7 mouse cellular contexts compared by ENCODE assay signal in the genomic region with DNA sequence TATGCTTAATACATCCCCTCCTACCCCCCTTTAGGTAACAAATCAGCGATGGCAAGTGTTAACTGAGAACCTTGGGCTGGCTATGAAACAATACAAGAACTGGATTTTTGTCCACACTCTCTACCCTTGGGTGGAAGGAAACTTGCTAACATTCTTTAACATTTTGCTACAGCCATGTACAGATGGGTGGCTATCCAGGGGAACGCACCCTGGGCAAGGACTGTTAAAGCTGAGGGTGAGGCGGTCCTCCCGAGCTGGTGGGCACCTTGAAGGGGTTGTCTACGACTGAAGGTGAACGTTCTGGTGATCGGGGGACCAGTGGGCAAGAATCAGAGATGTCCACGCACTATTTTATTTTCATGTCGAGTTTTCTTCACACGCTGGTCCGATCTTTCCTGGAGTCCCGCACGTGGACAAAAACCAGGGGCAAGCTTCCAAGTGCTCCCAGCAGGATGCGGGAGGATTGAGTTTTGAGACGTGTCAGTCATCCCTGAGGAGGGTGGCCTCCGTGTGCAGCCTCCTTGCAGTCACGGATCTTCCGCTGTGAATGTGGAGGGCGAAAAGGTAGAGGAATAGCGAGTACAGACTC. TPM values are rescaled to one million over a fixed set of nuclear protein-coding genes. Genes with fewer than 3 reads are reported as not detected.
DNase-seq lines count a peak whose midpoint lies in the region; ATAC-seq and TF ChIP-seq lines count a peak whose summit lies in the region.

No protein-coding gene starts in this region.

- no peaks in the 10 kb centered on the region for H3K36me3 ChIP-seq in lung, embryonic 14.5 days (ENCODE audit: insufficient read depth)
- H3K36me3 ChIP-seq in embryonic facial prominence, embryonic 15.5 days: no peaks in the 10 kb centered on the region
- no peaks in the 10 kb centered on the region for H3K36me3 ChIP-seq in intestine, postnatal 0 days (ENCODE audit: control insufficient read depth, insufficient read depth)

- peak overlapping the region; percentile 80 for H3K4me3 ChIP-seq in lung, embryonic 14.5 days (ENCODE audit: low read depth, low read length)
- peak overlapping the region; percentile 66 for H3K4me3 ChIP-seq in embryonic facial prominence, embryonic 15.5 days (replicated peaks)
- H3K4me3 ChIP-seq in intestine, postnatal 0 days (ENCODE audit: low read depth, low read length): peak overlapping the region; percentile 82
- peak overlapping the region; percentile 85 for H3K4me3 ChIP-seq in olfactory bulb, adult 2 months (ENCODE audit: insufficient read depth, low read depth, low read length)

- TF ChIP-seq CTCF in lung, embryonic 14.5 days (IDR thresholded peaks at IDR 0.05; ENCODE audit: low read depth): no peak
- TF ChIP-seq CTCF in intestine, postnatal 0 days (IDR thresholded peaks at IDR 0.05; ENCODE audit: low read depth): no peak
- no peak for TF ChIP-seq CTCF in olfactory bulb, adult 2 months (IDR thresholded peaks at IDR 0.05; ENCODE audit: insufficient read depth, low read depth, low read length)

- H3K4me2 ChIP-seq in lung, embryonic 14.5 days: peak overlapping the region; percentile 78
- peak overlapping the region; percentile 61 for H3K4me2 ChIP-seq in embryonic facial prominence, embryonic 15.5 days (replicated peaks)
- H3K4me2 ChIP-seq in intestine, postnatal 0 days (replicated peaks; ENCODE audit: low read depth): peak overlapping the region; percentile 73

- no peaks in the 10 kb centered on the region for H3K27me3 ChIP-seq in lung, embryonic 14.5 days (ENCODE audit: insufficient read depth, low read length)
- no peaks in the 10 kb centered on the region for H3K27me3 ChIP-seq in embryonic facial prominence, embryonic 15.5 days
- H3K27me3 ChIP-seq in intestine, postnatal 0 days (replicated peaks; ENCODE audit: control insufficient read depth, insufficient read depth, low read length): no peaks in the 10 kb centered on the region

- TF ChIP-seq POLR2A in olfactory bulb, adult 2 months (IDR thresholded peaks at IDR 0.05; ENCODE audit: insufficient read depth, low read depth, low read length): no peak

- H3K9me3 ChIP-seq in lung, embryonic 14.5 days (ENCODE audit: low read depth, low read length): no peaks in the 10 kb centered on the region
- no peaks in the 10 kb centered on the region for H3K9me3 ChIP-seq in embryonic facial prominence, embryonic 15.5 days (replicated peaks)
- no peaks in the 10 kb centered on the region for H3K9me3 ChIP-seq in intestine, postnatal 0 days (ENCODE audit: control insufficient read depth)

- H3K9ac ChIP-seq in lung, embryonic 14.5 days: peak overlapping the region; percentile 75
- H3K9ac ChIP-seq in embryonic facial prominence, embryonic 15.5 days: peak overlapping the region; percentile 50
- H3K9ac ChIP-seq in intestine, postnatal 0 days (ENCODE audit: low read depth, low read length): peak overlapping the region; percentile 78

- DNase-seq in lung, embryonic 14.5 days: peak; percentile 61
- no peak for DNase-seq in lung, postnatal 36 days
- DNase-seq in cerebellum, postnatal 4 days (ENCODE audit: low spot score in 2 of 2): no peak
- no peak for DNase-seq in left cerebral cortex, adult 8-10 months (ENCODE audit: low spot score in 2 of 2)

- no peak for ATAC-seq in lung, embryonic 14.5 days (ENCODE audit: insufficient read depth)
- ATAC-seq in embryonic facial prominence, embryonic 15.5 days (ENCODE audit: insufficient number of reproducible peaks, low FRiP score, low TSS enrichment, low read depth): no peak
- ATAC-seq in intestine, postnatal 0 days: no peak

- H3K27ac ChIP-seq in lung, embryonic 14.5 days (ENCODE audit: low read depth): peak overlapping the region; percentile 99
- peak overlapping the region; percentile 95 for H3K27ac ChIP-seq in embryonic facial prominence, embryonic 15.5 days (replicated peaks)
- H3K27ac ChIP-seq in intestine, postnatal 0 days (ENCODE audit: low read depth, low read length): peak overlapping the region; percentile 88
- peak overlapping the region; percentile 90 for H3K27ac ChIP-seq in olfactory bulb, adult 2 months (ENCODE audit: insufficient read depth, low read depth, low read length)

- H3K4me1 ChIP-seq in lung, embryonic 14.5 days (ENCODE audit: insufficient read depth): no peaks in the 10 kb centered on the region
- peaks cover 22% of the 10 kb centered on the region for H3K4me1 ChIP-seq in embryonic facial prominence, embryonic 15.5 days
- H3K4me1 ChIP-seq in intestine, postnatal 0 days (replicated peaks; ENCODE audit: control insufficient read depth, insufficient read depth, low read length): no peaks in the 10 kb centered on the region
- H3K4me1 ChIP-seq in olfactory bulb, adult 2 months (ENCODE audit: control insufficient read depth, insufficient read depth, low read length): peaks cover 8% of the 10 kb centered on the region

- under 1% methylated on average over 20 of the region's 20 CpGs for WGBS in lung, embryonic 14.5 days
- under 1% methylated on average over 20 of the region's 20 CpGs for WGBS in embryonic facial prominence, embryonic 15.5 days
- WGBS in intestine, postnatal 0 days: under 1% methylated on average over 20 of the region's 20 CpGs
- WGBS in olfactory bulb, adult 2 months: 1% methylated on average over 20 of the region's 20 CpGs

RNA-seq across cellular contexts. Expression of a gene that starts 16.3 kb away (rescaled TPM):
- not detected in 2 replicates for polyA plus RNA-seq in lung, embryonic 14.5 days (2014; fragmentation: Nextera tagmentation; extraction: Ambion mirVana)
- polyA plus RNA-seq in embryonic facial prominence, embryonic 15.5 days (2015; fragmentation: Nextera tagmentation; extraction: Ambion mirVana): 0.34 TPM in 1 of 2 replicates, not detected in the other
- polyA plus RNA-seq in intestine, postnatal 0 days (2015; fragmentation: Nextera tagmentation; extraction: Ambion mirVana): 0.35 and 0.80 TPM in 2 replicates
- not detected in 2 replicates for polyA plus RNA-seq in olfactory bulb, adult 2 months (2012; ENCODE audit: insufficient read depth, insufficient read length, low replicate concordance, missing spikeins)
- under 1 TPM in 2 of 4 experiments, not detected in 2; 0.46 to 0.70 TPM for total RNA-seq in left cerebral cortex, adult 8-10 months (2022)

RNA-seq across cellular contexts. Expression of a gene that starts 16.3 kb away (rescaled TPM):
- not detected in 2 replicates for polyA plus RNA-seq in lung, embryonic 14.5 days (2014; fragmentation: Nextera tagmentation; extraction: Ambion mirVana)
- polyA plus RNA-seq in embryonic facial prominence, embryonic 15.5 days (2015; fragmentation: Nextera tagmentation; extraction: Ambion mirVana): not detected in 2 replicates
- 0.25 TPM in 1 of 2 replicates, not detected in the other for polyA plus RNA-seq in intestine, postnatal 0 days (2015; fragmentation: Nextera tagmentation; extraction: Ambion mirVana)
- not detected in 2 replicates for polyA plus RNA-seq in olfactory bulb, adult 2 months (2012; ENCODE audit: insufficient read depth, insufficient read length, low replicate concordance, missing spikeins)
- total RNA-seq in left cerebral cortex, adult 8-10 months (2022): under 1 TPM in 1 of 4 experiments, not detected in 3; 0.82 TPM

RNA-seq across cellular contexts. Expression of a gene that starts 44.9 kb away (rescaled TPM):
- polyA plus RNA-seq in lung, embryonic 14.5 days (2014; fragmentation: Nextera tagmentation; extraction: Ambion mirVana): 0.14 and 0.15 TPM in 2 replicates
- polyA plus RNA-seq in embryonic facial prominence, embryonic 15.5 days (2015; fragmentation: Nextera tagmentation; extraction: Ambion mirVana): 0.12 and 0.36 TPM in 2 replicates
- polyA plus RNA-seq in intestine, postnatal 0 days (2015; fragmentation: Nextera tagmentation; extraction: Ambion mirVana): 0.18 and 0.21 TPM in 2 replicates
- not detected in 2 replicates for polyA plus RNA-seq in olfactory bulb, adult 2 months (2012; ENCODE audit: insufficient read depth, insufficient read length, low replicate concordance, missing spikeins)
- total RNA-seq in left cerebral cortex, adult 8-10 months (2022): under 1 TPM in 1 of 4 experiments, not detected in 3; 0.17 TPM

RNA-seq across cellular contexts. Expression of a gene that starts 48.5 kb away (rescaled TPM):
- polyA plus RNA-seq in lung, embryonic 14.5 days (2014; fragmentation: Nextera tagmentation; extraction: Ambion mirVana): 1.2 TPM in 2 replicates
- polyA plus RNA-seq in embryonic facial prominence, embryonic 15.5 days (2015; fragmentation: Nextera tagmentation; extraction: Ambion mirVana): 0.38 and 0.49 TPM in 2 replicates
- 1.2 and 1.4 TPM in 2 replicates for polyA plus RNA-seq in intestine, postnatal 0 days (2015; fragmentation: Nextera tagmentation; extraction: Ambion mirVana)
- not detected in 2 replicates for polyA plus RNA-seq in olfactory bulb, adult 2 months (2012; ENCODE audit: insufficient read depth, insufficient read length, low replicate concordance, missing spikeins)
- total RNA-seq in left cerebral cortex, adult 8-10 months (2022): 1 to 10 TPM in 3 of 4 experiments, under 1 TPM in 1; 0.84 to 1.7 (median 1.4) TPM

RNA-seq across cellular contexts. Expression of a gene that starts 53.4 kb away (rescaled TPM):
- polyA plus RNA-seq in lung, embryonic 14.5 days (2014; fragmentation: Nextera tagmentation; extraction: Ambion mirVana): 0.26 and 0.32 TPM in 2 replicates
- polyA plus RNA-seq in embryonic facial prominence, embryonic 15.5 days (2015; fragmentation: Nextera tagmentation; extraction: Ambion mirVana): 0.05 and 0.11 TPM in 2 replicates
- 0.21 and 0.27 TPM in 2 replicates for polyA plus RNA-seq in intestine, postnatal 0 days (2015; fragmentation: Nextera tagmentation; extraction: Ambion mirVana)
- polyA plus RNA-seq in olfactory bulb, adult 2 months (2012; ENCODE audit: insufficient read depth, insufficient read length, low replicate concordance, missing spikeins): not detected in 2 replicates
- under 1 TPM in 1 of 4 experiments, not detected in 3; 0.25 TPM for total RNA-seq in left cerebral cortex, adult 8-10 months (2022)
